Mouse (Mus musculus) forebrain, embryonic 16.5 days (tissue): ENCODE measurements around the gene Arhgef39. TPM values are rescaled to one million over a fixed set of nuclear protein-coding genes. Genes with fewer than 3 reads are reported as not detected.
"Not testable (repeated sequence)": the region's sequence is repeated elsewhere in the genome, so short reads cannot be mapped to it uniquely, and the experiment has no call there.

ENCODE experiments used
- ATAC-seq: fragments of 200-750 bp; cut with Nextera tagmentation; 2 replicates; pipeline ENCODE4 v1.8.0; 2017; ENCODE audit warnings: mild to moderate bottlenecking, moderate library complexity
- H3K27ac ChIP-seq: fragments of 300-500 bp; sonication (generic); 2 replicates; pipeline ENCODE4 v1.5.1; 2014; ENCODE audit warnings: low read length, control low read depth
- H3K27me3 ChIP-seq: fragments of 300-500 bp; sonication (generic); replicated peaks from 2 replicates; pipeline ENCODE4 v1.6.1; 2014; ENCODE audit warnings: low read length; ENCODE audit not compliant: control insufficient read depth, insufficient read depth
- H3K36me3 ChIP-seq: fragments of 300-500 bp; sonication (generic); 2 replicates; pipeline ENCODE4 v1.6.1; 2014; ENCODE audit not compliant: control insufficient read depth, insufficient read depth
- H3K4me1 ChIP-seq: fragments of 300-500 bp; sonication (generic); replicated peaks from 2 replicates; pipeline ENCODE4 v1.6.1; 2014; ENCODE audit warnings: low read length; ENCODE audit not compliant: control insufficient read depth, insufficient read depth
- H3K4me2 ChIP-seq: fragments of 300-500 bp; sonication (generic); 2 replicates; pipeline ENCODE4 v1.6.1; 2014; ENCODE audit warnings: mild to moderate bottlenecking, low read length, control low read depth
- H3K4me3 ChIP-seq: fragments of 300-500 bp; sonication (generic); replicated peaks from 2 replicates; pipeline ENCODE4 v1.5.1; 2014; ENCODE audit warnings: mild to moderate bottlenecking, low read length, control low read depth
- H3K9ac ChIP-seq: fragments of 300-500 bp; sonication (generic); replicated peaks from 2 replicates; pipeline ENCODE4 v1.6.1; 2014; ENCODE audit warnings: low read depth, low read length, control low read depth
- H3K9me3 ChIP-seq: fragments of 300-500 bp; sonication (generic); 2 replicates; pipeline ENCODE4 v1.6.1; 2016; ENCODE audit warnings: low read length; ENCODE audit not compliant: control insufficient read depth
- WGBS: fragments of 180-500 bp; shearing (Covaris S2); extraction: QIAGEN DNeasy Blood & Tissue Kit; methylation state at CpG from one replicate; pipeline ENCODE4 v1.1.7; 2014; 5-methylcytosine and 5-hydroxymethylcytosine counted together
- polyA plus RNA-seq: library from polyadenylated mRNA; unstranded; fragments of >200 nt; fragmentation: Nextera tagmentation; extraction: Ambion mirVana; gene quantifications from 2 replicates; pipeline ENCODE4 v1.2.1, GENCODE M21; 2015

Arhgef39 gene
- polyA plus RNA-seq, 1 experiment from 2014 or later = 18.8 TPM

DNA sequence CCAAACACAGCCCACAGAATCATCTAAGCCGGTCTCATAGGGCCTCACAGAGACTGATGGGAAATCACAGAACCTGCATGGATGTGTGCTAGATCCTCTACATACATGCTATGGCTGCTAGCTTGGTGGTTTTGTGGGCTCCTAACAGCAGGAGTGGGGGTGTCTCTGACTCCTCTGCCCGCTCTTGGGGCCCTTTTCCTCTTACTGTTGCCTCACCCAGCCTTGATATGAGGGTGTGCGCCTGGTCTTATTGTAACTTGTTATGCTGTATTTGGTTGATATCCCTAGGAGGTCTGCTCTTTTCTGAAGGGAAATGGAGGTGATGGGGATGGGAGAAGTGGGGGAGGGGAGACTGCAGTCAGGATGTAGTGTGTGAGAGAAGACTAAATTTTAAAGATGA is 9.9 kb downstream of the Arhgef39 start:
- 97% methylated on average over 3 of the region's 3 CpGs for WGBS
- Histone ChIP-seq H3K9me3 (no peaks in the 10 kb centered on the region), H3K4me3 (no peak overlapping the region), H3K9ac (no peak overlapping the region), H3K4me2 (no peak overlapping the region), H3K27ac (no peak overlapping the region), H3K36me3 (no peaks in the 10 kb centered on the region), H3K27me3 (no peaks in the 10 kb centered on the region), H3K4me1 (peaks cover 6% of the 10 kb centered on the region)
- ATAC-seq = no peak

GRCm38 (mm10) chr4:43485666-43486065 is 13.8 kb downstream of the Arhgef39 start:
- not testable (repeated sequence) for H3K9ac ChIP-seq

DNA sequence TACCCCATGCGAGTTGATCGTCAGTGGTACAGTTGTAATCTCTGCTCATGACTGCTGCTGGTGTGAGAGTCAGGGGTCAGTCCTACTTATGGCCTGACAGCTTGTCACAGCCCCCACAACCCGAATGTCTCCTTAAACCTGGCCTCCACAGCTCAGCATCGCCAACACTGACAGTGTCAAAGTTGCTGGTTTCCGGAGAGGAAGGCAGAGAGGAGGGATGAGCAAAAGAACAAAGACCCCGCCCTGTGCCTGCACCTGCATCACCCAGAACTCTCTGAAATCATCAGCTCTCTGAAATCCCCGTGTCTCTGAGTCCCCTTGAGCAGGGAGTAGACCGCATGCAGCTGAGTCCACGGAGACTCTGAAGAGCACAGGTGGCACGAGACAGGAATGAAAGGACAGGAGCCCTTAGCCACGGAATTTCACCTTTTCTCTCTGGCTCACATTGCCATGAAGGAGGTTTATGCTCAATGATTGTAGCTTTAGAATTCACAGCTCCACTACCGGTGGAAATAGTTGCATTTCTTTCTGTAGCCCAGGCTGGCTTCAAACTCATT is 15.9 kb downstream of the Arhgef39 start, which contains the start of gene Sit1:
Gene Sit1 (minus strand): TSS at position 200 of the 557 bp plus-strand sequence.
- Histone ChIP-seq H3K4me2 (no peak within 1 kb of the TSS), H3K9ac (no peak within 1 kb of the TSS)
- WGBS = 60% methylated on average over 12 of the region's 12 CpGs

More at GRCm38 (mm10) chr4:43485666-43486065, 13.8 kb downstream of the Arhgef39 start:
- not testable (repeated sequence) for H3K27ac ChIP-seq, H3K36me3 ChIP-seq, H3K4me3 ChIP-seq, H3K4me1 ChIP-seq, H3K9me3 ChIP-seq, H3K4me2 ChIP-seq, H3K27me3 ChIP-seq, ATAC-seq
- WGBS = 83% methylated on average over 5 of the region's 5 CpGs

DNA sequence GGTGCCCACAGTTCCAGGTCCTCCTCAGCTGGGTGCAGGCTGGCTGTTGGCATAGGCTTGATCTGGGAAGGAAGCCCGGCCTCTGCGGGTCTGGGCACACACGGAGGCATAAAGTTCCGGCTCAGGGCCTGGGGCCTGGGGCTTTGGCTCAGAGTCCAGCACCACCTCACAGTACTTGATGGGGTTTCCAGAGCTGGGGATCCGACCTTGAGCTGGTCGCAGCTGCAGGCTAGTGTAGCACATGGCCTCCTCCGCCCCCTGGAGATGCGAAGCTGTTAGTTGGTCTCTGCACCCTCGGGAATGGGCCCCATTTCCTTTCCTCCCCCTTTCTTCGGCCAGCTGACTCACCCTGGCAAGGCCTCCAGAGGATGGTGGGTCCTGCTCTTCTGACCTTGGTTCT is 16.9 kb downstream of the Arhgef39 start:
- Histone ChIP-seq H3K4me2 (no peak overlapping the region), H3K9me3 (no peaks in the 10 kb centered on the region), H3K27me3 (no peaks in the 10 kb centered on the region), H3K36me3 (no peaks in the 10 kb centered on the region), H3K9ac (no peak overlapping the region), H3K27ac (no peak overlapping the region), H3K4me1 (no peaks in the 10 kb centered on the region; the same call in 1 of the 2 replicates), H3K4me3 (no peak overlapping the region)
- ATAC-seq = no peak
- 76% methylated on average over 10 of the region's 10 CpGs for WGBS

More for the DNA sequence above, 15.9 kb downstream of the Arhgef39 start, which contains the start of gene Sit1:
- ATAC-seq = no peak
- Histone ChIP-seq H3K4me3 (no peak within 1 kb of the TSS), H3K27me3 (no peaks in the 10 kb centered on the region), H3K27ac (no peak within 1 kb of the TSS), H3K36me3 (no peaks in the 10 kb centered on the region), H3K9me3 (no peaks in the 10 kb centered on the region), H3K4me1 (no peaks in the 10 kb centered on the region; the same call in 1 of the 2 replicates)

GRCm38 (mm10) chr4:43481894-43482456 is 17.5 kb downstream of the Arhgef39 start:
- Histone ChIP-seq H3K9ac (no peak overlapping the region), H3K27ac (no peak overlapping the region), H3K9me3 (no peaks in the 10 kb centered on the region), H3K4me2 (no peak overlapping the region), H3K4me1 (no peaks in the 10 kb centered on the region; the same call in 1 of the 2 replicates), H3K27me3 (no peaks in the 10 kb centered on the region), H3K4me3 (no peak overlapping the region), H3K36me3 (no peaks in the 10 kb centered on the region)
- no peak for ATAC-seq
- WGBS = 68% methylated on average over 7 of the region's 7 CpGs

DNA sequence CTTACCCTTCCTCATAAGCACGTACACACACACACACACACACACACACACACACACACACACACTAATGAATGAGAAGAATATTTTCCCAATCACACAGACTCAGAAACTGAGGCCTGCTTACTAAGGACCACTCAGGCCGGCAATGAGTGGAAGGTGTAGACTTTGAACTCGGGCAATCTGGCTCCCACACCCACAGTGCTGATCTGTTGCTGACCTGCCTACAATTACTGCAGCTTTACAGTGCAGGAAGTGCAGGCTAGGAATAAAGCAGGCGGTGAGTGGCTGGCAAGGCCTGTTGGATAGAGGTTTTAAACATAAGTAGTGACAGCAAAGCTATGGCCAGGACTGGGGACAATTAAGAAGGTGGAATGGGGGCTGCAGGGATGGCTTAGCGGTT is 18.5 kb downstream of the Arhgef39 start:
- ATAC-seq = no peak

DNA sequence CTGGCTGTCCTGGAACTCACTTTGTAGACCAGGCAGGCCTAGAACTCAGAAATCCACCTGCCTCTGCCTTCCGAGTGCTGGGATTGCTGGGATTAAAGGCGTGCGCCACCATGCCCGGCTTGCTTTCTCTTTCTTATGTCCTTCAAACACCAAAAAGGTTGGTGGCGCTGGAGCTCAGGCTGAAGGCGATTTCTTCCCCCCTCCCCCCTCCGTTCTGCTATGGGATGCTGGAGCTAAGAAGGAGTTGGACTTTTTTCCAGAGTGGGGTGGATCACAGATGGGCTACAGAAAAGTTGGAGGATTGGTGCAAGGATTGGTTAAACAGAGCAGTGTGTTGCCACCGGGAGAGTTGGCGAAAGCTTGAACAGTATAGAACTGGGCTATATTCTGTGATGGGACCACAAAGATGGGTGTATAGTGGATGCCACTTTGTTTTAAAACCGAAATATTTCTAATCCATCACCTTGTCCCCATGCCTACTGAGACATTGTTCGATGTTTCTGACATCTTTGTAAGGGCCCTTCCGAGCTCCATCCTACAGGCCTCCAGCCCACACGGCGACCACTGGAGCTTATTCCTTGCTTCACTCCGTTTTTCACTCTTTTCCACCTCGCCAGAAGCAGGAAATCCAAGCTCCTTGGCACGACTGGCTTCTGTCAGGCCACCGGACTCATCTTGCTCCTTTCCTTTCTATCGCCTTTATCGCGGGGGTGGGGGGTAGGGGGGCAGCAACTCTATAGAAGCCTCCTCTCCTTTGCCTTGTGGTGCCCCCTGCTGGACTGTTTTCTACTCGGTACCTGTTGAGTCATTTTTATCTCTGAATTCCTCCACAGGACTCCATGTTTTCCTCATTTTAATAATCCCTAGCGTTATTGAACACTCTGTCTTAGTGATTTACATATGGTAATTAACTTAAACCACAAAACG is 20.3 kb downstream of the Arhgef39 start:
- Histone ChIP-seq H3K27me3 (no peaks in the 10 kb centered on the region), H3K36me3 (no peaks in the 10 kb centered on the region), H3K4me2 (no peak overlapping the region), H3K4me3 (no peak overlapping the region), H3K9me3 (no peaks in the 10 kb centered on the region), H3K27ac (no peak overlapping the region), H3K9ac (no peak overlapping the region), H3K4me1 (no peaks in the 10 kb centered on the region; the same call in 1 of the 2 replicates)
- 47% methylated on average over 24 of the region's 24 CpGs for whole genome bisulfite sequencing
- ATAC-seq = no peak

More for the DNA sequence above, 18.5 kb downstream of the Arhgef39 start:
- no peak overlapping the region for H3K9ac ChIP-seq
- H3K36me3 ChIP-seq = no peaks in the 10 kb centered on the region
- H3K27me3 ChIP-seq = no peaks in the 10 kb centered on the region
- H3K4me2 ChIP-seq = no peak overlapping the region
- WGBS = 86% methylated on average over 5 of the region's 5 CpGs
- H3K4me1 ChIP-seq = no peaks in the 10 kb centered on the region; the same call in 1 of the 2 replicates
- no peaks in the 10 kb centered on the region for H3K9me3 ChIP-seq
- no peak overlapping the region for H3K4me3 ChIP-seq
- H3K27ac ChIP-seq = no peak overlapping the region

DNA sequence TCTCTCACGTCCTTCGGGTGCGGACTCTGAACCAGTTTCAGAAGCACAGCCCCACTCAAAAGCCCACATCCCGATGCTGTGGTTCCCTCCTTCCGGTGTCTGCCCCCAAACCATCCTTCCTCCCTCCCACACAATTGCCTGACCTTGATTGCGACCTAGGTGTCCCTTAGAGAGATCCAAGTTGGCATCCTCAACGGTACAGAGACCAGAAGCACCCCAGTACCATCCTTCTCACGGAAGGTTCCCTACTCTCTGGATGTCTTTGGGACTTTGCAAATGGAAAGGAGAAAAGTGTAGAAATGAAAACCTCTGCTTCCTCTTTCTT is 21.0 kb downstream of the Arhgef39 start:
- Histone ChIP-seq H3K27ac (no peak overlapping the region), H3K9ac (peak overlapping the region; percentile 24), H3K36me3 (no peaks in the 10 kb centered on the region), H3K27me3 (no peaks in the 10 kb centered on the region), H3K9me3 (no peaks in the 10 kb centered on the region), H3K4me2 (peak overlapping the region; percentile 49), H3K4me1 (no peaks in the 10 kb centered on the region; the same call in 1 of the 2 replicates), H3K4me3 (peak overlapping the region; percentile 33)
- no peak for ATAC-seq
- 60% methylated on average over 8 of the region's 8 CpGs for WGBS

GRCm38 (mm10) chr4:43477857-43478533 is 21.5 kb downstream of the Arhgef39 start:
- peak overlapping the region; percentile 24 for H3K9ac ChIP-seq
- no peaks in the 10 kb centered on the region for H3K36me3 ChIP-seq
- H3K27ac ChIP-seq = no peak overlapping the region
- H3K27me3 ChIP-seq = no peaks in the 10 kb centered on the region
- no peaks in the 10 kb centered on the region for H3K9me3 ChIP-seq
- peak; percentile 99 for ATAC-seq
- WGBS = 17% methylated on average over 11 of the region's 11 CpGs
- no peaks in the 10 kb centered on the region; the same call in 1 of the 2 replicates for H3K4me1 ChIP-seq
- H3K4me3 ChIP-seq = peak overlapping the region; percentile 33
- H3K4me2 ChIP-seq = peak overlapping the region; percentile 49
